Mouse (Mus musculus): ENCODE results near the gene Gm12355.

GRCm38 (mm10) chr11:98588833-98589281 lies 36.6 kb downstream of the Gm12355 start:
- no peak for TF ChIP-seq POLR2A (IDR thresholded peaks at IDR 0.05; ENCODE audit: borderline replicate concordance, insufficient read depth, low read length)
- TF ChIP-seq CTCF (IDR thresholded peaks at IDR 0.05; ENCODE audit: borderline replicate concordance, insufficient read depth, low read depth, low read length) = no peak
